Mouse (Mus musculus) bone marrow macrophage, adult 2 months (primary cell): Measurements from ENCODE around the gene Rab40b.
"Not testable (repeated sequence)": the region's sequence is repeated elsewhere in the genome, so short reads cannot be mapped to it uniquely, and the experiment has no call there.

Experiments used
- CTCF ChIP-seq: IDR thresholded peaks from 2 replicates; pipeline ENCODE4 v1.5.1; 2012; ENCODE audit warnings: low read depth, mild to moderate bottlenecking, low read length, moderate library complexity
- POLR2A ChIP-seq: IDR thresholded peaks from 2 replicates; pipeline ENCODE4 v1.6.1; 2012; ENCODE audit warnings: mild to moderate bottlenecking, low read depth, low read length, borderline replicate concordance

- not testable (repeated sequence) for TF ChIP-seq POLR2A, CTCF
These were observed 80.3 kb downstream of the Rab40b start for GRCm38 (mm10) chr11:121307712-121308111.
